Mouse (Mus musculus): ENCODE results near the gene Sart3.

Gene Sart3

GRCm38 (mm10) chr5:113765641-113766526 lies 6.4 kb downstream of the Sart3 start:
- DNase-seq (ENCODE audit: low spot score): no peak

- DNase-seq (ENCODE audit: low spot score): no peak
Measured at GRCm38 (mm10) chr5:113764426-113764825, 7.9 kb downstream of the Sart3 start.

GRCm38 (mm10) chr5:113761585-113761984 lies 10.7 kb downstream of the Sart3 start:
- no peak for DNase-seq (ENCODE audit: low spot score)

DNA sequence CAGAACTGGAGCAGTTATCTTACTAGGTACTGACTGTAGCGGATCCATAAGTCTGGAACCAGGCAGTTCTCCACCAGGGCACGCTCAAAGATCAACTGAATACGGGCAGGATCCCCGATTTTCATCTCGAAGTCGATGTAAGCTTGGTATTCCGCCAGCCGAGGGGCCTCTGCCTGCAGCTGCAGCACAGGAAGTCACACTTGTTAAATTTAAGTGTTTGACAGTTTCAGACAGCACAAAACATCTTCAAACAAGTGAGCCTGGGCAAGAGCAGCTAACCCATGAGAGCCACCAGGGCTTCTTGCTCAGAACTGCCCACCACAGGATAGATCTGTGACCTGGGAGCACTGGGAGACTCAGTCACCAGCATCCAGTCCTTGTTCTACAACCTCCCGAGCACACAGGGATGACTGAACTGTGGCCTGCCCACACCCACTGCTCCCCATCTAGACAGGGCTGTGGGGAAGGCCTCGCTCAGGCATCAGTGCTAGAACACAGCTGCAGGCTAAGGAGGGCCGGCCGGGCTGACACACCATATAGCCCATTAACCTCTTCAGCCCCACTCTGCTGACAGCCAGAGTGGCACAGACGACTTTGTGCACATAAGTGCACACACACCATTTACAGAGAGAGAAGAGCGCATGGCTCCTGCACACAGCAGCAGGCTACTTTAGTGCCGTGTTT lies 16.8 kb downstream of the Sart3 start:
- no peak for DNase-seq (ENCODE audit: low spot score)

DNA sequence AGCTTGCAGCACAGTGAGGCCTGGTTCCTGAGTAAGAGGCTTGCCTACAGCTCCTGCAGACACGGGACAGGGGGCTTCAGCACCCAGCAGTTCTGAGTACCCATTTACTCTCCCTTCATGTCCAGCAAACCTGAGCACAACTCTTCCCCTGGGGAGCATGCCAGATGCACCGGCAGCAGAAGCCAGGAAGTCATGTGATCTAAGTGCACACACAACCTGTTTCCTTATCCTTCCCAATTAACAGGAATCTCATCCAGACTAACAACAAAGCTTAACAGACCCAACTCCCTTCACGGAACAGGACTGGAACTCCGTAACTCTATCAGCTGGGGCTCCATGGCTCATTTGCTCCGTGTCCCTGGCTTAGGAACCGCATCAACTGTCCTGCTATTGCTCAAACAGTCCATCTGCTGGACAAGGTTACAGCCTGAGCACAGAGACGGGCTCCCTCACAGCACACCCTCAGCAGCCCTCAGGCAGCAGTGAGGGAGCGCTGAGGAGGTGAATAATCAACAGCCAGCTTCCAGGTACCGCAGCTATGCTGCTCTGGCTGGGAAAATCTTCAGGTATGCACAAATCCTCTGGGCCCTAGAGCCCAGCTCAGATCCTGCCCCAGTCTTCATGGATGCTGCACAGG lies 20.7 kb downstream of the Sart3 start:
- no peak for DNase-seq (ENCODE audit: low spot score)

DNA sequence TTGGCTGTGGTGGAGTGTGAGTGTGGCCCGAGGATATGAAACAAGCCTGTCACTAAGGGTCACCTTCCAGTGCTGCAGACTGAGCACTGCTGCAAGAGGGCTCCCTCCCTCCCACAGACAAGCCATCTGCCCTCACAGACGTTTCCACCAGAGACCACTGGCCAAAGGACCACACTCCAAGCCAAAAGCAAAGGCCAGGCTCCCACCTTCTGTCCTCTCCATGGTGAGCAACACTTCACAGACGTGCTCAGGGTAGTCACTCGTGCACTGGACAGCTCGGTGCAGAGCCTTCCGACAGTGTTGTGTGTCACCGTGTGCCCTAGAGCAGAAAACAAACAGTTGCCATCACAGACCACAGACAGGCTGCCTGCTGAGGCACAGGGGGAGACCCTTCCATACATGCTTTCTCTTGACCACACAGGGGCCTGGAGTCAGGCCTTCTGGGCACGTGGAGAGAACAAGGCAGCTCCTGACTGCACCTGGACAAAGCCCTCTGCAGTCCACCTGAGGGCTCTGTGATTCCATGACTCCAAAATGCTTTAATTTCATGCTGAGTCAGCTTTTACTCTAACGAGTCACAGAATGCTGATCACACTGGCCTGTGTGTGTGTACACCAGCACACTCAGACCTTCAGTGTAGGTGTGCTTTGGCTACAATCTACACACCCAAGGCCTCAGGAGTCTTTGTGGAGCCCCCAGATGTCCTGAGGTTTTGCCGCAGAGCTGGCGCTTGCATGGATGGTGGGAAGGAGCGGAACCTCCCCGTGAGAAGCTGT lies 23.6 kb downstream of the Sart3 start:
- DNase-seq (ENCODE audit: low spot score): no peak

- no peak for DNase-seq (ENCODE audit: low spot score)
Measured at GRCm38 (mm10) chr5:113747629-113748028, 24.7 kb downstream of the Sart3 start.

- DNase-seq (ENCODE audit: low spot score): no peak
Measured at GRCm38 (mm10) chr5:113737607-113738237, 34.6 kb downstream of the Sart3 start.

DNA sequence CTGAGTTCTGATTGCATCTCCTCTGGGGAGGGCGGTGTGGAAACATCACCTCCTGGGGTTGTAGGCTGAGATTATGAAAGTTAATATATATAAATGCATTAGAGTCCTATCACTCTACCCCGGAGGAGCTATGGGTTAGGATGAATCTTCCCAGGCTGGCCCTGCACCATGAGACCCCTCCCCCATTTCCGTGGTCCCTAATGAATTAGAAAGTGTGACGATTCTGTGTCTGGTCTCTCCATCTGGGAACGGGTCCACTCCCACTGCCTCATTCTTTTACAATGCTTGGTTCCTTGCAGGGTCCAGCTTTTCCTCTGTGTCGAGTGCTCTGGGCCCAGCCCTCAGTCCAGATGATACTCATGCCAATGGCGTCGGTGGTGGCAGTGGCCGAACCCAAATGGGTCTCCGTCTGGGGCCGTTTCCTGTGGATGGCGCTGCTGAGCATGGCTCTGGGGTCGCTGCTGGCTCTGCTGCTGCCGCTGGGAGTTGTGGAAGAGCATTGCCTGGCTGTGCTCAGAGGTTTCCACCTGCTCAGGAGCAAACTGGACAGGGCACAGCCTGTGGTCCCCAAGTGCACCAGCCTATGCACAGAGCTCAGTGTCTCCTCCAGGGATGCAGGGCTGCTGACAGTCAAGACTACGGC lies 35.7 kb downstream of the Sart3 start:
- no peak for DNase-seq (ENCODE audit: low spot score)

GRCm38 (mm10) chr5:113736113-113736502 lies 36.2 kb downstream of the Sart3 start:
- DNase-seq (ENCODE audit: low spot score): peak; percentile 20

DNA sequence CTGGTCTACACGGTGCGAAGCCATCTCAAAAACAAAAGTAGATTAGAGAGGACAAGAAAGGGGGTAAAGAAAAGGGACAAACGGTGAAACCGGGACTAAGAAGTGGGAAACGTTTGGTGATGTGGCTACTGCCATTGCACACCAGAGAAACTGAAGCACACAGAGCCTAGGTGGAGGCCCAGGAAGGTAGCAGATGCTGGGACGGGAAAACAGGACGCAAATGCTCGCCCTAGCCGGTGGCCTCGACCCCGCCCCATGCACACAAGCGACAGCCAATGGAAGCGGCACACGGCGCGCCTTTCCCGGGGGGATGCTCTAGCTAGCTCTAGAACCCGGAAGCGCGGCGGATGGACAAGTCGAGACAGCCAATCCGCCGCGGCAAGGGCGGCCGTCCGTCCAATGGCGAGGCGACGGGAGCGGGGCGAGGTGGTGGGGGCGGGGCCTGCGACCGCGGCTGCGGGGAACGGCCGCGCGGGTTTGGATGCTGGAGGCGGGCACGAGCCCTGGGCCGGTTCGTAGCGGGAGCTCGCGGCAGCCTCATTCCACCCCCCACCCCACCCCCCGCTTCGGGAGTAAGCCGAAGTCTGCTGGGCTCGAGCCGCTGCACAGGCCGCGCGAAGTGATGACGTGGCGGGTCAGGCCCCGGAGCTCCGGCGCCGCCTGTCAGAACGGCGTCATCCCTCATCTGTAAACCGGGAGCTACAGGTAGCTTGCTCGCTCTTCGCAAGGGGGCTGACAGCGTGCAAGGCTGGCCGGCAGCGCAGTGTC lies 36.8 kb downstream of the Sart3 start, which contains the start of gene Ficd:
Gene Ficd (plus strand): TSS at position 459 of the 768 bp plus-strand sequence.
- DNase-seq (ENCODE audit: low spot score): peak; percentile 99

DNA sequence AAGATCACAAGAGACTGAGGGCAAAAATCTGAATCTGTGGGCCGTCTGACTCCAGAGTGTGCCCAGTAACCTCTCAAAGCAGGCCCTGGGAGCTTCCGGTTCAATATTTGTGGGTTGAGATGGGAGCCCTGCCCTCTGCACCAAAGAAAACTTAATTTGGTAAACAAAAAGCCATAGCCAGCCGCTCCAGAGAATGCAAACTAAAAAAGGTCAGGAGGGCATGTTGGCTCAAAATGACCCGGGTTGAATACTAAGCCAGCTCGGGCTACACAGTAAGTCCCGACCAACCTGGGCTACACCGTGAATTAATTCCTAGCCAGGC lies 37.3 kb downstream of the Sart3 start:
- DNase-seq (ENCODE audit: low spot score): no peak

- DNase-seq (ENCODE audit: low spot score): no peak
Measured at GRCm38 (mm10) chr5:113734376-113734775, 37.9 kb downstream of the Sart3 start.

DNA sequence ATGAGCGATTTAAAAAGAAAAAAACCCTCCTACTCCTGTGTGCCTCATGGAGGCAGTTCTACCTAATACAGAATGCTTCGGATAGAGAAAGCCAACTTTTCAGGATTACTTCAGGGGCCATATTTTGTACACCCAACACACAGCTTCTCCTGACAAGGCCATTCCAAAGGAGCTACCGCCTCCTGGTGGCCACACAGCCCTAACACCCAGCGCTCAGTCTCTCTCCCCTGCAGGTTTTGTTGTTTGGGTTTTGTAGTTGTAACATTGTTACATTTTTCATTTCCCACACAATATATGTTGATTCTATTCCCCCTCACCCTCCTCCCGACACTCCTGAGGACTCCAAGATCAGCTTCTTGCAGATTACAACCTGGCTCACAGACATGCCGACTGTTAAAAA lies 40.1 kb downstream of the Sart3 start:
- DNase-seq (ENCODE audit: low spot score): peak; percentile 72

DNA sequence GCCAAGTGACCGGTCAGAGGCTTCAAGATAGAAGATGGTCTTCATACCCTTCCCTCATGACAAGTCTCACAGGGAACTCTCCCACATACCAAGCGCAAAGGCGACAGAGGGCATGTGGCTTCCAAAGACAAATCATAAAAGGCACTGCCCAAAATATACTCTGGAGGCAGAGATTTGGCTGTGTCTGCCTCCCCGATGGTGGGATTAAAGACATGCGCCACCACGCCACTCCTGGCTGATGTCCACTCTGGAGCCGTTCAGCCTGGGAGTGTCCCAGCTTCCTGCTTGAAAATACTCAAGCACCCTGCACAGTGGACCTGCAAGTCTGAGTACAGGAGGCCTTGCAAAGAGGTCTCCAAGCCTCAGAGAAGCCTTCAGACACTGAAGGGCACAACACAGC lies 41.1 kb downstream of the Sart3 start:
- DNase-seq (ENCODE audit: low spot score): no peak

GRCm38 (mm10) chr5:113730641-113731121 lies 41.6 kb downstream of the Sart3 start:
- DNase-seq (ENCODE audit: low spot score): no peak

- DNase-seq (ENCODE audit: low spot score): no peak
Measured at GRCm38 (mm10) chr5:113728691-113729090, 43.6 kb downstream of the Sart3 start.

DNA sequence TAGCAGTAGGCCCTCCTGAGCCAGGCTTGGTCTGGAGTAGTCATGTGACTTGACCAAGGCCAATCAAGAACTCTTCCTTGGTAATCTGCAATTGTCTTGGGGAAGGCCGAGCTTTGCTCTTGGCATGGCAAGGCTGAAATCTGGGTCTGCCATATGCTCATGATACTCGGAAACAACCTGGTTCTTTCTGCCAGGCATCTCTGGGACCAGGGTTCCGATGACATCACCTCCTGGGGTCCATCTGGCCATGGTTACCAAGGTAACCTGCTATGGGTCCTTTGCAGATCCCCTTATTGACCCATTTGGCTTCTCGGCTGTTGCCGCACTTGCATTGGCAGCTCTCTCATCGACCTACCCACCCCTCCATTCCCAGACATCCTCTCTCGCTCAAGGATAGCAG lies 44.3 kb downstream of the Sart3 start:
- DNase-seq (ENCODE audit: low spot score): no peak

DNA sequence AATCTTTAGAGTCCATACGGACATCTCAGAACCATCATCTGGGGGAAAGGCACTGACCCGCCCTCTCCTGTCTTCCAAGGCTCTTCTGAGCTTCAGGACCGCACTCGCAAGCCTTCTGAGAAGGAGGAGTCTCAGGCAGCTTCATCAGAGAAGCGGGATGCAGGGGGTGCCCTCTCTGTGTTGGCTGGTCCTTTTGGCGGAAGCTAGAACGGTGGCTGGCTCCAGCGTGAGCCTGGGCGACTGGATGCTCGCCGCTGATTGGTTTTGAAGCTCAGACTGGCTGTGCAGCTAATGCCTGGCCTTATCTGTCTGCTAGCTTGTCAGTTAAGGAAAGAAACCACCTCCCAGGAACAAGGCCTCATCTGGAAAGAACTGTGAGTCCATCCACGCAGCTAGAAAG lies 45.1 kb downstream of the Sart3 start:
- no peak for DNase-seq (ENCODE audit: low spot score)

- DNase-seq (ENCODE audit: low spot score): no peak
Measured at GRCm38 (mm10) chr5:113726618-113727017, 45.7 kb downstream of the Sart3 start.

All from adipocyte (in vitro differentiated cells).